Mouse (Mus musculus) frontal cortex, adult 2 months (tissue): ENCODE measurements at regions not wholly inside any gene's neighbourhood (a gene's known extent, or its start where the extent isn't known, plus 50 kb on each side); places are given as distances from the start of the nearest gene placed in this dataset.

Experiments
- DNase-seq, 2 experiments: peaks; one replicate each; pipeline ENCODE4 v3.0.0; 2022; ENCODE audit warnings: low spot score in 1 of 2; ENCODE audit errors: extremely low spot score in 1 of 2

- DNase-seq, result no peak
These were observed 80.9 kb upstream of the Fndc3a start for GRCm38 (mm10) chr14:72790654-72791053.

- DNase-seq, result no peak
These were observed 77.1 kb upstream of the Fndc3a start for GRCm38 (mm10) chr14:72786929-72787328.

GRCm38 (mm10) chr14:72783248-72783647 is 73.4 kb upstream of the Fndc3a start:
- DNase-seq, result peak; percentile 22 to 37

GRCm38 (mm10) chr14:72779446-72779845 is 69.6 kb upstream of the Fndc3a start:
- DNase-seq, result no peak

GRCm38 (mm10) chr14:72778756-72779155 is 69.0 kb upstream of the Fndc3a start:
- DNase-seq, result no peak

- no peak for DNase-seq
These were observed 68.2 kb upstream of the Fndc3a start for GRCm38 (mm10) chr14:72777927-72778560.

- DNase-seq, result no peak
These were observed 60.4 kb upstream of the Fndc3a start for GRCm38 (mm10) chr14:72770237-72770636.

- no peak for DNase-seq
These were observed 50.3 kb upstream of the Fndc3a start for GRCm38 (mm10) chr14:72760123-72760522.
